Mouse (Mus musculus) megakaryocyte, embryonic 14.5 days (primary cell): ENCODE results near the gene Pomt1. TPM values are rescaled to one million over a fixed set of nuclear protein-coding genes. Genes with fewer than 3 reads are reported as not detected.

Experiments
- H3K27me3 ChIP-seq: replicated peaks from 2 replicates; pipeline ENCODE3; 2012; ENCODE audit warnings: inconsistent platforms
- H3K36me3 ChIP-seq: replicated peaks from 2 replicates; pipeline ENCODE3; 2012; ENCODE audit warnings: low read length, inconsistent platforms, mixed read lengths
- H3K4me1 ChIP-seq: 2 replicates; pipeline ENCODE4 v1.6.1; 2012; ENCODE audit warnings: inconsistent platforms
- H3K4me3 ChIP-seq: replicated peaks from 2 replicates; pipeline ENCODE3; 2012; ENCODE audit warnings: moderate library complexity, mild to moderate bottlenecking, inconsistent platforms
- H3K9me3 ChIP-seq: 2 replicates; pipeline ENCODE4 v1.6.1; 2012; ENCODE audit warnings: inconsistent platforms
- FLI1 ChIP-seq: IDR thresholded peaks from 2 replicates; pipeline ENCODE4 v1.6.1; 2012; ENCODE audit warnings: low read length, inconsistent platforms, mixed read lengths
- GATA1 ChIP-seq: IDR thresholded peaks from 3 replicates; pipeline ENCODE4 v1.6.1; 2012; ENCODE audit warnings: mixed read lengths, low read length, inconsistent platforms, borderline replicate concordance
- polyA plus RNA-seq: library from polyadenylated mRNA; stranded (reverse); fragments of >175 nt; gene quantifications from 2 replicates; pipeline ENCODE4 v1.2.3, GENCODE M21; 2012; ENCODE audit warnings: low replicate concordance; ENCODE audit not compliant: insufficient read depth

Pomt1 gene
- polyA plus RNA-seq, 1 experiment: 5.3 TPM

DNA sequence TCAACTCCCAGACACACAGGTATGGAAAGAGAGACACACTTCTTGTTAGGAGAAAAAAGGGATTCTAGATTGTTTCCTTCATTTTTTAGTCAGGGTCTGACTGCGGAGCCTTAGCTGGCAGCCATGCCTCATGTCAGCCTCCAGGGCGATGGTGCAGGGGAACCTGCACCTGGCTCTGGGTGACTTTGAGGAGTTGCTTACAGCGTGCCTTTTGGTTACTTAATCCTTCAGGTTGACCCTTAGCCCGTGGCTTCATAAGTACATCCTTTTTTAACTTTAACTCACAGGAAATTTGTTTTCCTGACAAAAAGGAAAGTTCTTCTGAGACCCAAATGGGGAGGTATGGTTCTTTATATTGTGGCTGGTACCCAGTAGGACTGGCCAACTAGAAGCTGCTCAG, 6.6 kb downstream of the Pomt1 start:
- Histone ChIP-seq H3K27me3 (no peaks in the 10 kb centered on the region), H3K4me3 (no peak overlapping the region), H3K4me1 (peaks cover 28% of the 10 kb centered on the region), H3K9me3 (no peaks in the 10 kb centered on the region), H3K36me3 (peaks cover 90% of the 10 kb centered on the region)
- TF ChIP-seq GATA1: no peak
- TF ChIP-seq FLI1: no peak

DNA sequence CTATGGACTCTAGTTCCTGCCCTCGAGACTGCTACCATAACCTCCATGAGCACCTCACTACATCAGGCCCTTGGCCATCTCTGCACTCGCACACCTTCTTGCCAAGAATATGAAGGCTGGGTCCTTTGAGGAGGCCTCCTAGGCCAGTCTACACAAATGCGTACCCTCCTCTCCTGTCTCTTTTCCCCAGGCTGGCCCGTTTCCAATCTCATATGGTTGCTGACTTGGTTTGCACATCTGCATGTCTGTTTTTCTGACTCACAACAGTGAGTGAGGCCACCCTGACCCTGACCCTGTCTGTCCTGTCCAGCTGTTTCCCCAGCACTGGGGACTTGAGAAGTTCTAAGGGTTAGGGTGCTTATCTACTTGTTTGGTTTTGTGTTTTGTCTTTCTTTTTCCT, 10.4 kb downstream of the Pomt1 start:
- Histone ChIP-seq H3K27me3 (no peaks in the 10 kb centered on the region), H3K9me3 (0 out of 2 replicates have a peak, but pooled peaks cover 3% of the 10 kb centered on the region), H3K4me1 (peaks cover 16% of the 10 kb centered on the region), H3K4me3 (no peak overlapping the region), H3K36me3 (peaks cover 99% of the 10 kb centered on the region)
- TF ChIP-seq GATA1 (no peak), FLI1 (no peak)

- Histone ChIP-seq H3K4me1 (peaks cover 18% of the 10 kb centered on the region), H3K27me3 (no peaks in the 10 kb centered on the region), H3K9me3 (0 out of 2 replicates have a peak, but pooled peaks cover 3% of the 10 kb centered on the region), H3K36me3 (peaks cover 99% of the 10 kb centered on the region), H3K4me3 (no peak overlapping the region)
- TF ChIP-seq GATA1 (no peak), FLI1 (no peak)
These were observed 12.3 kb downstream of the Pomt1 start for GRCm38 (mm10) chr2:32248377-32249361.

DNA sequence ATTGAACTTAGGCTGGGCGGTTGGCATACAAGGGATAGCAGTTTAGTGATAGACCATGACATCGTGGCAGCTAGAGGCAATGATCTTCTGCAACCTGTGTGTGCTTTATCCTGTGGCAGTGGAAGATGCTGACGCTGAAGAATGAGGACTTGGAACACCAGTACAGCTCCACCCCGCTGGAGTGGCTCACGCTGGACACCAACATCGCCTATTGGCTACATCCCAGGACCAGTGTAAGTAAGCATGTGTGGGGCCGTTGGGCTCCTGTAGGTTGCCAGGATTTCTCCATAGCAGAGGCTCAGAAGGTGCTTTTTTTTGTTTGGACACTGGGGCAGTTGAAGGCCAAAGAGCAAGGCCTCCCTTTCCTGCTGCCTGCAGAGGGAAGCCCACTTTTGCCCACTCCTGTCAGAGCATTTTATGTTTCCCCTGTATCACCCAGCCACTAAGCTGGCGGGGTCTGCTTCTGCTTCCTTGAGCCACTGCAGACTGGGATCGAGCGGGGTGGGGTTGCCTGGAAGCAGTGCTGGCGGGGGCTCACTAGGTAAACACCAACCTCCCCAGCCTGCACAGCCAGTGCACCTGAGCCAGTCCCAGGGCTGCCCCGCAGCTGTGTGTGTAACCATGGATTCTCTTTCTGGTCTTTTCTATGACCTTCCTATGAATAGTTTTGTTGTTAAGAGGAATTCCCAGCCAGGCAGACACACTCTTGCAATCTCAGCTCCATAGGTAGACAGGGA, 15.6 kb downstream of the Pomt1 start:
- Histone ChIP-seq H3K9me3 (0 out of 2 replicates have a peak, but pooled peaks cover 3% of the 10 kb centered on the region), H3K4me1 (peaks cover 23% of the 10 kb centered on the region), H3K4me3 (no peak overlapping the region), H3K36me3 (peaks cover 90% of the 10 kb centered on the region), H3K27me3 (no peaks in the 10 kb centered on the region)
- TF ChIP-seq GATA1: no peak
- TF ChIP-seq FLI1: no peak

GRCm38 (mm10) chr2:32252658-32253057, 16.3 kb downstream of the Pomt1 start:
- Histone ChIP-seq H3K4me3 (no peak overlapping the region), H3K4me1 (peaks cover 17% of the 10 kb centered on the region; the same call in 1 of the 2 replicates), H3K9me3 (0 out of 2 replicates have a peak, but pooled peaks cover 3% of the 10 kb centered on the region), H3K27me3 (no peaks in the 10 kb centered on the region), H3K36me3 (peaks cover 90% of the 10 kb centered on the region)
- TF ChIP-seq FLI1 (no peak), GATA1 (no peak)

DNA sequence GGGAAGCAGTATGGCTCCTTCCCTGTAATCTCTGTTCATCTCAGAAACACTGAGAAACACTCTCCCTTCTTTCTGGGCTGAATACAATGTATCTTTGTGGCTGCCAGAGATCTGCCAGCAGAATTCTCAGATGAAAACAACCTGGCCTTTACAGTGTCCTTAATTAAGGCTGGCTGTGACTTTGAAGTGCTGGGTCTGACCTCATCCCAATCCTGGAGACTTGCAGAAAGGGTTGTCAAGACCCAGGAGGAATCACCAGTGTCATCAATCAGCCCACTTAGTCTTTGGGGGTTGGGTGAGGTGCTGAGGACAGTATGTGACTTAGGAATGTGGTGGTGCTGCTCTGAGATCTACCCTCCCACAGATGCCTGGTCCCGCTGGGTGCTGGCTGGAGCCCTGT, 17.0 kb downstream of the Pomt1 start:
- peaks cover 20% of the 10 kb centered on the region for H3K4me1 ChIP-seq
- no peak overlapping the region for H3K4me3 ChIP-seq
- H3K27me3 ChIP-seq: no peaks in the 10 kb centered on the region
- H3K36me3 ChIP-seq: peaks cover 90% of the 10 kb centered on the region
- TF ChIP-seq GATA1 (no peak), FLI1 (no peak)
- H3K9me3 ChIP-seq: 0 out of 2 replicates have a peak, but pooled peaks cover 3% of the 10 kb centered on the region

DNA sequence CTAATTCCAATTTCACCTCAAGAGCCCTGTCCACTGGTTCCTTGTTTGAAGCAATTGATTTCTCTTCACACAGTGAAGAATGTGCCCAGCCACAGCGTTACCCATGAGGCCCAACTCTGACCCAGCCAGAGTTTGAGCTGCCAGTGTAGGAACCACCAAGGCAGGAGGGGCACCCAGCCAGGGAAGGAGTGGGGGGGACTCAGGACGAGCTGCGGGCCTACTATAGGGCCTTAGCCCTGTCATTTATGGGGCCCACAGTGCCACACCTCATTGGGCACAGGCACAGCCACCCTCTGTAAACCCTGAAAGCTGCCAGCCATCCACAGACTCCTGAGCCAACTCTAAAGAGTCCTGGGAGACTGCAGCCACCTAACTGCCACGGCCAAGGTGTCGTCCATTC, 18.2 kb downstream of the Pomt1 start:
- Histone ChIP-seq H3K4me1 (peaks cover 32% of the 10 kb centered on the region), H3K27me3 (no peaks in the 10 kb centered on the region), H3K36me3 (peaks cover 85% of the 10 kb centered on the region), H3K9me3 (no peaks in the 10 kb centered on the region), H3K4me3 (no peak overlapping the region)
- no peak for TF ChIP-seq FLI1
- no peak for TF ChIP-seq GATA1

DNA sequence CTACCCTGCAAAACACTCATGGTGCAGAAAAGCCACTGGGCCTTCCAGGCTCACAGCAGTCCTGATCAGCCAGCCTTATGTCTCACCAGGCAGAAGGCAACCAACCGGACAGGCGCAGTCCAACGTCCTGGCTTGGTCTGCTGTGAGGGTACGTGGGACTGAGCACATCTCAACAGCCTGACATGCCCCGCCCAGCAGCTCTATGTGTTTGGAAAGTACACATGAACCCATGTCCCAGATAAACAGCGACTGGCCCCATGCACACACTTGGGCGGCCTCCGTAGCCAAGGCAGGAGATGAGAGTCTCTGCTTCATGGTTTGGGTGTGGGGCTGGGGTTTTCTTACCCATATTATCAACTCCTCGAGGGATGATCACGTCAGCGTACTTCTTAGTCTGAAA, 19.9 kb downstream of the Pomt1 start:
- H3K36me3 ChIP-seq: peaks cover 68% of the 10 kb centered on the region
- no peaks in the 10 kb centered on the region for H3K9me3 ChIP-seq
- H3K4me3 ChIP-seq: no peak overlapping the region
- peaks cover 37% of the 10 kb centered on the region for H3K4me1 ChIP-seq
- TF ChIP-seq FLI1: no peak
- no peaks in the 10 kb centered on the region for H3K27me3 ChIP-seq

DNA sequence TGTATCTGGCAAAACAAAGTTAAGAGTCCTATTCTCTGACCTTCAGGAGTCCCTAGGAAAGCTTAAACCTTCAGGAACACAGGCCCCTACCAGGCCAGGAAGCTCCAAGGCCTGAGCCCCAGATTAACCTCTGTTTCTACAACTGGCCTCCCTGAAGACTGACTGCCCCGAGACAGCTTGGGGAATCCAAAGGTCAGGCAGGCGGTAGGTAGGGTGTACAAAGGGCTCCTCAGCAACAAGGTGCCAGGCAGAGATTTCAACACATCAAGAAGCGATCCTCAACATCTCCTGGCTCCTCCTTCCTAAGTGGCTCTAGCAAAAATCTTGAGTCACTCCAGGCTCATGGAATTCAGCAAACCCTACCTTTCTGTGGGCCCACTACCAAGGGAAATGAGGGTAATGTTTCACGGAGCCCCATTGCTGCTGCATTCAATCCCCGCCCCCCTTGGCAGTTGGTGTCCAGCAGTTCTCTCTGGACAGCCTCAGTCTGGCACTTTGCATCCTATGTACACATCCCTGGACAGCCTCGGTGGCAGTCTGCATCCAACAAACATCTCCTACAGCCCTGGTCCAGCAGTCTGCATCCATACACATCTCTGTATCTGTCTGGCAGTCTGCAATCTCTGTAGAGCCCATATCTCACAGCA, 22.6 kb downstream of the Pomt1 start:
- TF ChIP-seq FLI1: no peak
- TF ChIP-seq GATA1: no peak
- peaks cover 33% of the 10 kb centered on the region for H3K4me1 ChIP-seq
- H3K36me3 ChIP-seq: peaks cover 41% of the 10 kb centered on the region
- peak overlapping the region; percentile 97 for H3K4me3 ChIP-seq
- H3K27me3 ChIP-seq: no peaks in the 10 kb centered on the region
- no peaks in the 10 kb centered on the region for H3K9me3 ChIP-seq
